Mouse (Mus musculus) megakaryocyte, adult 5-6 weeks (primary cell): Measurements from ENCODE around the gene Helq. TPM values are rescaled to one million over a fixed set of nuclear protein-coding genes. Genes with fewer than 3 reads are reported as not detected.

Experiments
- ATAC-seq: 2 replicates; pipeline ENCODE4 v1.8.0; 2016; ENCODE audit warnings: mild to moderate bottlenecking, inconsistent platforms; ENCODE audit not compliant: poor library complexity, severe bottlenecking
- total RNA-seq, 2 experiments: library from RNA; stranded (forward) in 1 of 2; stranded (reverse) in 1 of 2; fragments of 153-499, 151-499 nt in 1 of 2; fragments of 221-1000, 200-1000 nt in 1 of 2; gene quantifications; 2 replicates each; pipeline versions ENCODE4 v1.2.3 to v1.2.4; 2015 to 2017

Helq gene
- total RNA-seq, 2 experiments from 2014 or later: 7.5 to 20.5 TPM

- no peak for ATAC-seq
Measured at GRCm38 (mm10) chr5:100787527-100787926, 10.9 kb downstream of the Helq start.

DNA sequence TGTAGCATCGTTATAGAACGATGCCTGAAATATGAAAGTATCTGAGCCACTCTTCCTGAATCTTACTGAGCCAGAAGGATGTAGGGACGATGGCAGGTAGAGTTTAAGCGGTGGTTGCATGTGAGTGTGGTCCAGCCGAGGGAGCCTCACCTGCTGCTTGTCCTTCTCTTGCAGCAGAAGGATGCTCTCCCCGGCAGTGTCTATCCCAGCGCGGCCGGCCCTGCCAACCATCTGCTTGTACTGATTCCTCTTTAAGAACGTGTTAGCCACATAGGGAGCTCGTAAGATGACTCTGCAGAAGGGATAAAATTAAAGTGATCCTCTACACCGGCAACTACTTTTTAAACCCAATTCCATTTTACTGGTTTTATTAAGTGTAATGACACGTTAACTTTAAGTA is 19.4 kb downstream of the Helq start:
- ATAC-seq: no peak

GRCm38 (mm10) chr5:100776900-100777299 is 21.5 kb downstream of the Helq start:
- ATAC-seq: no peak

DNA sequence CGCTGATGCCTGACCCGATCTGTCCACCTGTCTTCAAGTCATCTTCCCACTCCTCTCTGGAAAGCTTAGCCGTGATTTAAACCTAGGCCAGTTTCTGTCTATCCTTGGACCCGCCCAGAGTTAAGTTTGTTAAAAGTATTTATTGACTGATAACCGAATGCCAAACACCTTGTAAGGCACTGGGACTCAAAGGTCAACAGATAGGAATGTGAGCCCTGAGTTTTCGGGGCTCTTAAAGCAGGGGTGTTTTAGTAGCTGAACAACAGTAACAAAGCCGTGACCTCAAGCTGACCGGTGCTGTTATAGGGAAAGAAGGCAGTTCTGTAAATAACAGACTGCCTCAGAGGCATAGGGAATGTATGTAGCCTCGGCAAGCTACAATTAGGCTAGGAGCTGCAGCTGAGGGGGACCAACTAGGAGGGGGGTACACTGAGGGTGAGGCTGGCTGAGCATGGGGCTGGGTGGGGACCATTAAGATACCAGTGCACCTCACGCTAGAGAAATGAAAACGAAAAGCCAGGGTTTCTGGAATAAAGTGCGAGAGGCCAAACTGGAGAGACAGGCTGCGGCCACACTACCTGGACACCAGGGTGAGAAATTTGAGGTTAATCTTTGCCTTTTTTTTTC is 22.5 kb downstream of the Helq start:
- ATAC-seq: no peak

GRCm38 (mm10) chr5:100771575-100771974 is 26.8 kb downstream of the Helq start:
- ATAC-seq: no peak

DNA sequence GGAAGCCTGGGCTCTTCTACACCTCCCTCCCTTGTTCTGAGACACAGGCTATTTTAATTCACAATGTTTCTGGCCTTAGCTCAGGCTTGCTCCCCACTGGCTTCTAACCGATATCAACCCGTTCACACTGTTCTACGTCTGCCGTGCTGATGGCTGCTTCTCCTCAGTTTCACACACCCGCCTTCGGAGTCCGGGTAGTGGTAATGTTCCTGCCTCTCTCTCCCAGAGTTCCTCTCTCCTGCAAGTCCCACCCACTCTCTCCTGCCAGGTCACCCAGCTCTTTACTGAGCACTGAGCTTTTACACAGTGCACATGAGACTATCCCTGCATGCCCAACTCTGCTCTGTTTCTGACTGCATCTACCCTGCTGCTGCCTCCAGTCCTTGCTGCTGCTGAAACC is 32.4 kb downstream of the Helq start:
- no peak for ATAC-seq

DNA sequence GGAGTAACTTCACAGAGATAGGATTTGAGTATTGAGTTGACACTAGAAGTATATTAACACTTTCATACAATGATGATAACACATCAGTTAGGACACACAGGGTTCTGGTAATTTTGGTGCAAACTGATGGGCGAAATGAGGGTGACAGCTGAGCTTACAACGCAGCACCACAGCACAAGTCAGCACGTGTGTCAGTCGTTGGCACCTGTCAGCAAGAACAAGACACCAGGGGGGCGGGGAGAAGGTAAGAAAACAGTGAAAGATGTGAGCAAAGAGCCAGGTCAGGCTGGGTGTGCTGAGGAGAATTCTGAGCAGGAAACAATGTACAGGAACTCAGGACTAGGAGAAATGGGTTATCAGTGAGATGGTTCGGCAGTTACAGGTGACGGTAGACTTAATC is 36.7 kb downstream of the Helq start:
- no peak for ATAC-seq

- ATAC-seq: no peak
Measured at GRCm38 (mm10) chr5:100760049-100760663, 38.2 kb downstream of the Helq start.

GRCm38 (mm10) chr5:100758121-100758520 is 40.3 kb downstream of the Helq start:
- ATAC-seq: no peak

GRCm38 (mm10) chr5:100753407-100753806 is 45.0 kb downstream of the Helq start:
- no peak for ATAC-seq

- no peak for ATAC-seq
Measured at GRCm38 (mm10) chr5:100751655-100752054, 46.7 kb downstream of the Helq start.

GRCm38 (mm10) chr5:100750617-100751255 is 47.7 kb downstream of the Helq start:
- peak; percentile 95 for ATAC-seq

GRCm38 (mm10) chr5:100738802-100739201 is 59.6 kb downstream of the Helq start:
- ATAC-seq: no peak

DNA sequence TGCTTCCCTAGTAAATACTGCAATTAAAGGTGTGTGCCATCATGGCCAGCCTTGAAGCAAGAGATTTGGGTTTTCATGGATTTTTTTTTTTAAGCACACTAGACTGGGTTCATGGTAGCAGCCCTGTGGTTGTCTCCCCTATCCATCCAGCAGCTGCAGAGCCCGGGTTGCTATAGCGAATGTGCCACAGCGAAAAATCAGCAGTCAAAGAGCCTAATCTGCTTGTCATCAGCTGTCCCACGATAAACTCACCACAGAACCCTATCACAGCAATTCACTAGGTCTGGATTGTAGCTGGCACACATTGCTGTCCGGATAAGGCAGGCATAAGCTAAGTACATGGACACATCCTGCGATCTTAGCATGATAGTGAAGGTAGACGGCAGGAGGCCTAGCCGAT is 61.5 kb downstream of the Helq start:
- no peak for ATAC-seq

GRCm38 (mm10) chr5:100734535-100734934 is 63.9 kb downstream of the Helq start:
- no peak for ATAC-seq

DNA sequence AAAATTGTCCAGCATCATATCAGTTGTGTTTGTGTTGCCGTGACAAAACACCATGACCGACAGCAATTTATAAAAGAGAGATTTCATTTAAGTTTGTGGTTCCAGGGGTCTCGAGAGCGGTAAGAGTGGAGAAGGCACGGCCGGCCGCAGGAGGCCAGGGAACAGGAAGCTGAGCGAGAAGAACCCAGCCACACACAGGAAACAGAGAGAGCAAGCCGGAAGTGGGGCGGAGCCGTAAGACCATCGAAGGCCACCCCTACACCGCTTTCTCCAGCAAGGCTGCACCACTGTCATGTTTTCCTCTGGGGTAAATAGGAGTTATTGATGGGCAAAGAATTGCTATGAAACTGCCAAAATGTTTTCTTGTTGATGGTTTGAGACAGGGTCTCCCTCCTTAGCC is 69.6 kb downstream of the Helq start:
- peak; percentile 98 for ATAC-seq

DNA sequence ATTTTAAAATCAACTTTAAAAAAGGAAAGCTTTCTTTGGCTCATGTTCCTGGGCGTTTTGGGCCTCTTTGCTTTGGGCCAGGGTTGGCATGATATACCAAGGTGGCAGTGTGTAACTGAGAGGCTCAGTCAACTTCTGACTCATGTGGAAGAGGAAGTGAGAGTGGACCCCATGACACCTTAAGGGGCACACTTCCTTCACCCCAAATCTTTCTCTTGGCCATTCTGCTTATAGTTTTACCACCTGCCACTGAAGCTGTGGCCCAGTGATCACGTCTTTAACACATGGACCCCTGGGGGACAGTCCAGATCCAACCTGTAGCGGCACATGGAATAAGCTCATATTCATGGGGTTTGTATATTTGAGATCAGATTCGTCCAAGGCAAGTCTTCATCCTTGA is 72.4 kb downstream of the Helq start:
- ATAC-seq: peak; percentile 71

DNA sequence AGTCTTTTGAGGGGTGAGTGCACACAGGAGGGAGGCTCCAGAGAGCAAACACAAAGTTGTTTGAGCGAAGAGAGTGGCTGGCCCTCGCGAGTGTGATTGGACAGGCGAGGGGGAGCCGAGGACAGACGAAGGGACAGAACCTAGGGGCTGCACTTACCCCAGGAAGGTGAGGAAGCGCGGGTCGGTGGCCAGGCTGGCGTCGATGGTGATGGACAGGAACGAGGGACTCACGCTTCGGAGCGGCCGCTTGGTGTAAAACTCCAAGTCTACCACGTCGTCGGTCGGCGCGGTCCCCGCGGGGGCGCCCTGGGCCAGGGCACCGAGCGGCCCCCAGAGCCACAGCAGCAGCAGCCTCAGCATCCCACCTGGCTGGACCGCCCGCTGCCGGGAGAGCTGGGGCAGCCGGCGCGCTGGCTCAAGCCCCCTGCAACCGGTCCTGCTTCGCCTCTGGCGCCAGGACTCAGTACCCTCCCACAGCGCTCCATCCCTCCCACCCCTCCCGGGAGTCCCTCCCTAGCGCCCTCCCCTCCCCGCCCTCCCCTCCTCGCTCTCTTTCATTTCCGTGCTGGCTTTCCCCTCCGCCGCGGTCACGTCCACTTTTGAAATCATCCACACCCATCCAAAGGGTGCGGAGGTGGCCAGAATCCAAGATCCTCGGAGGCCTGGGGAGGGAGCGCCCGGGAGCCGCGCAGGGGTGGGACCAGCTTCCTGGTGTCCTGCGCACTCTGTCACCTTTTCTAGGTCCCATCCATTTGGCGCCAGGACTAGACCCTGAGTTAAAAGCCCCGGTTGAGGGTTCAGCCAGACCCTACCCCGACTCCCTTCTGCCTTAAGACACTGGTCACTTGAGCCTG is 78.9 kb downstream of the Helq start, which contains the start of gene Hpse:
Gene Hpse (minus strand): TSS at position 482 of the 854 bp plus-strand sequence.
- ATAC-seq: peak; percentile 66

DNA sequence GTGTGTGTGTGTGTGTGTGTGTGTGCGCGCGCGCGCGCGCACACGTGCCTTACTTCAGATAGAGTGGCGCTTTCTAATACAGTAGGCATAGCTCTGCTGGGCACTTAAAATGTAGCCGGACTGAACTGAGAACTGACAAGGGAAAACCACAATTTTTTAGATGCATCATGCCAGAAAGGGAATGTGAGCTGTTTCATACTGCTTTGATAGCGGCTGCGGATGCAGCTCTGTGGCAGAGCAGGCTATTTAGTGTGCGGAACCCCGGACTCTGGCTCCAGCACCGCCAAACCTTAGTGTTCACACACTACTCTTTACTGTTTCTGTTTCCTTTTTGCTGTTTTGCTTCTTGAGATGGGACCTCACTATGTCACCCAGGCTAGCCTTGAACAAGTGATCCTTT is 81.6 kb downstream of the Helq start:
- peak; percentile 13; the same call in 1 of the 2 replicates for ATAC-seq
